Mouse (Mus musculus) heart, embryonic 11.5 days (tissue): Measurements from ENCODE around the gene Tspan12. TPM values are rescaled to one million over a fixed set of nuclear protein-coding genes. Genes with fewer than 3 reads are reported as not detected.

ENCODE experiments used
- ATAC-seq: fragments of 200-750 bp; cut with Nextera tagmentation; replicated peaks from 2 replicates; pipeline ENCODE4 v1.8.0; 2017; ENCODE audit warnings: moderate library complexity; ENCODE audit not compliant: insufficient number of reproducible peaks, low FRiP score, low TSS enrichment
- H3K27ac ChIP-seq: fragments of 300-500 bp; sonication (generic); 2 replicates; pipeline ENCODE4 v1.5.1; 2014; ENCODE audit warnings: mild to moderate bottlenecking, low read depth, low read length
- H3K27me3 ChIP-seq: fragments of 300-500 bp; sonication (generic); 2 replicates; pipeline ENCODE4 v1.6.1; 2014; ENCODE audit warnings: mild to moderate bottlenecking, low read length, mixed read lengths; ENCODE audit not compliant: control insufficient read depth, insufficient read depth
- H3K36me3 ChIP-seq: fragments of 300-500 bp; sonication (generic); 2 replicates; pipeline ENCODE4 v1.6.1; 2014; ENCODE audit warnings: mild to moderate bottlenecking, low read length, moderate library complexity, mixed read lengths; ENCODE audit not compliant: control insufficient read depth, insufficient read depth
- H3K4me1 ChIP-seq: fragments of 300-500 bp; sonication (generic); 2 replicates; pipeline ENCODE4 v1.6.1; 2014; ENCODE audit warnings: low read length; ENCODE audit not compliant: control insufficient read depth, insufficient read depth
- H3K4me2 ChIP-seq: fragments of 300-500 bp; sonication (generic); 2 replicates; pipeline ENCODE4 v1.6.1; 2014; ENCODE audit warnings: mild to moderate bottlenecking, moderate library complexity
- H3K4me3 ChIP-seq: fragments of 300-500 bp; sonication (generic); 2 replicates; pipeline ENCODE4 v1.5.1; 2014; ENCODE audit warnings: low read depth, low read length
- H3K9ac ChIP-seq: fragments of 300-500 bp; sonication (generic); 2 replicates; pipeline ENCODE4 v1.6.1; 2014; ENCODE audit warnings: mild to moderate bottlenecking, low read depth, low read length, moderate library complexity
- H3K9me3 ChIP-seq: fragments of 300-500 bp; sonication (generic); replicated peaks from 2 replicates; pipeline ENCODE4 v1.6.1; 2016; ENCODE audit warnings: low read length; ENCODE audit not compliant: control insufficient read depth
- WGBS: fragments of 180-500 bp; shearing (Covaris S2); extraction: QIAGEN DNeasy Blood & Tissue Kit; methylation state at CpG from one replicate; pipeline ENCODE4 v1.1.7; 2014; ENCODE audit not compliant: insufficient replicate concordance; 5-methylcytosine and 5-hydroxymethylcytosine counted together
- polyA plus RNA-seq: library from polyadenylated mRNA; unstranded; fragments of >200 nt; fragmentation: Nextera tagmentation; extraction: Ambion mirVana; gene quantifications from 2 replicates; pipeline ENCODE4 v1.2.1, GENCODE M21; 2014

The Tspan12 gene
- polyA plus RNA-seq, 1 experiment from 2014 or later: 70.1 TPM

DNA sequence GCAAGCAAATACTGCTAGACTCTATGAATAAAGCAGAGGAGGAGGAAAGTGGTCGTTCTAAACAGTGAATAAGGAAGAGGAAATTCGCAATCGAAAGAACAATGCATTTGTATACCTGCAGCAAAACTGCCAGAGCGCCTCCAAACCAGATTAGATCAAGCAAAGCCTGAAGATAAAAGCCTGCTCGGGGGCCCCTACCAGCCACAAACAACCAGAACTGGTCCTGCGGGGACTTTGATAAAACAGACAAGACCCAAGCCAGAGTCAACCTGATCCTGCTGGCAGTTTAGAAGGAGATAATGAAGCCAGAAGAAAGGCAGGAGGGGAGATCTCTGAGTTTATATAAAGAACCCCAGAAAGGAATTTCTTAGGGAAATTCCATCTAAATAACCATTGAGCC is 65.0 kb downstream of the Tspan12 start:
- Histone ChIP-seq H3K9ac (peak overlapping the region; percentile 46; the same call in 1 of the 2 replicates), H3K27ac (no peak overlapping the region), H3K4me2 (no peak overlapping the region), H3K4me1 (peaks cover 2% of the 10 kb centered on the region; the same call in 1 of the 2 replicates), H3K36me3 (no peaks in the 10 kb centered on the region), H3K27me3 (no peaks in the 10 kb centered on the region), H3K9me3 (no peaks in the 10 kb centered on the region), H3K4me3 (no peak overlapping the region)
- ATAC-seq: no peak
- 34% methylated on average over 6 of the region's 6 CpGs for WGBS

- H3K9ac ChIP-seq: no peak overlapping the region
These were observed 78.0 kb downstream of the Tspan12 start for GRCm38 (mm10) chr6:21774213-21774916.

DNA sequence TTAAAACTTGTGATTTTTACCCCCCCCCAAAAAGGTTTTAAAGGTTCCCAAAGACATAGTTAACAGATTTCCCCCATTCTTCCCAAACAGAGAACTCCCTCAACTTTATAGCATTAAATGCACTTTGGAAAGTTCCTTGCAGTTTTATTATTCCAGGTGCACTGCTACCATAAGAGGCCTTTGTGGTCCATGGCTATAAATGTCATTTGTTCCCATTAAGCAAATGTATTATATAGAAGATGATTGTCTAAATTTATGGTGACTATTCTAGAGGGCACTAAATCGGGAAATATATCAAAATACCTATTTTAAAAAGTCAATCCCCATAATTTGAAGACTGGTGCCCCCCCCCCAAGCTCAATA is 82.9 kb downstream of the Tspan12 start:
- no peak overlapping the region for H3K9ac ChIP-seq
- 71% methylated on average over 1 of the region's 1 CpGs for WGBS
- no peak overlapping the region for H3K27ac ChIP-seq
- H3K4me3 ChIP-seq: no peak overlapping the region
- H3K36me3 ChIP-seq: no peaks in the 10 kb centered on the region
- H3K9me3 ChIP-seq: no peaks in the 10 kb centered on the region
- no peaks in the 10 kb centered on the region for H3K4me1 ChIP-seq
- H3K27me3 ChIP-seq: no peaks in the 10 kb centered on the region
- ATAC-seq: no peak
- no peak overlapping the region for H3K4me2 ChIP-seq

More at GRCm38 (mm10) chr6:21774213-21774916, 78.0 kb downstream of the Tspan12 start:
- H3K36me3 ChIP-seq: no peaks in the 10 kb centered on the region
- no peaks in the 10 kb centered on the region for H3K9me3 ChIP-seq
- no peaks in the 10 kb centered on the region for H3K4me1 ChIP-seq
- no peak overlapping the region for H3K27ac ChIP-seq
- H3K4me2 ChIP-seq: no peak overlapping the region
- WGBS: 79% methylated on average over 7 of the region's 7 CpGs
- H3K27me3 ChIP-seq: no peaks in the 10 kb centered on the region
- ATAC-seq: no peak
- no peak overlapping the region for H3K4me3 ChIP-seq

GRCm38 (mm10) chr6:21768745-21769446 is 83.4 kb downstream of the Tspan12 start:
- Histone ChIP-seq H3K4me2 (no peak overlapping the region), H3K27me3 (no peaks in the 10 kb centered on the region), H3K27ac (no peak overlapping the region), H3K36me3 (no peaks in the 10 kb centered on the region), H3K9me3 (no peaks in the 10 kb centered on the region), H3K4me3 (no peak overlapping the region), H3K4me1 (no peaks in the 10 kb centered on the region), H3K9ac (no peak overlapping the region)
- ATAC-seq: no peak
- WGBS: 77% methylated on average over 9 of the region's 9 CpGs

GRCm38 (mm10) chr6:21767787-21768221 is 84.5 kb downstream of the Tspan12 start:
- no peak for ATAC-seq
- Histone ChIP-seq H3K9me3 (no peaks in the 10 kb centered on the region), H3K9ac (no peak overlapping the region), H3K27me3 (no peaks in the 10 kb centered on the region), H3K36me3 (no peaks in the 10 kb centered on the region), H3K4me1 (no peaks in the 10 kb centered on the region), H3K27ac (no peak overlapping the region), H3K4me3 (no peak overlapping the region), H3K4me2 (no peak overlapping the region)
- WGBS: 84% methylated on average over 12 of the region's 12 CpGs

GRCm38 (mm10) chr6:21747536-21747935 is 104.8 kb downstream of the Tspan12 start:
- 69% methylated on average over 1 of the region's 1 CpGs for WGBS
- Histone ChIP-seq H3K27me3 (no peaks in the 10 kb centered on the region), H3K36me3 (no peaks in the 10 kb centered on the region), H3K4me2 (no peak overlapping the region), H3K9ac (no peak overlapping the region), H3K9me3 (no peaks in the 10 kb centered on the region), H3K4me1 (no peaks in the 10 kb centered on the region), H3K27ac (no peak overlapping the region), H3K4me3 (no peak overlapping the region)
- ATAC-seq: no peak

DNA sequence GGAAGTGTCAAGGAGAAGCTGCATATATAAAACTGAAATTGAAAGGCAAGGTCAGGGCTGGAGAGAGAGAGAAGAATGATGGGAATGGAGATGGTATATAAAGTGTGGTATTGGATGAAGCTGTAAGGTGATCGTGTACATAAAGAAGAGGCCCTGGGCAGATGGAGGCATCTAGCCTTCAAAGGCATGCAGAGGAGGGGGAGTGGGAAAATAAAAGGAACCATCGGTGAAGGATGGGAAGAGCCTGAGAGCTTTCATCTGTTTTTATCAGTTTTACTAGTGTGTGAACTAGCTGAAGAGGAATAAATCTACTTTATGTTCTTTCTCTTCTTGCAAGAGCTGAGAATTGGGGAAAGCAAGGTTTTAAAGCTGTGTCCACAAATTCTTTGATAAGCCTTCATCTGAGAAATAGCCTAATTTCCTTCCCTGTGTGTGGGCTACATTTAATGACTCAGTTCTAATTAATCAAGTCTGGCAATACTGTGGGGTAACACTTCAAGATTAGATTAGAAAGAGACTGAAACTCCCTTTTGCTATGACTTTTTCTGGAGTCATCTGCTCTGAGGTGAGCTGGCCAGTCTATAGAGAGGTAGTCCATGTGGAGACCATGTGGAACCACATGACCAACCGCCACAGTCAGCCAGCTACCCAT is 107.6 kb downstream of the Tspan12 start:
- no peaks in the 10 kb centered on the region for H3K27me3 ChIP-seq
- H3K27ac ChIP-seq: no peak overlapping the region
- ATAC-seq: no peak
- H3K36me3 ChIP-seq: no peaks in the 10 kb centered on the region
- H3K9ac ChIP-seq: no peak overlapping the region
- no peak overlapping the region for H3K4me2 ChIP-seq
- no peaks in the 10 kb centered on the region for H3K4me1 ChIP-seq
- H3K9me3 ChIP-seq: no peaks in the 10 kb centered on the region
- 60% methylated on average over 3 of the region's 3 CpGs for WGBS
- no peak overlapping the region for H3K4me3 ChIP-seq

DNA sequence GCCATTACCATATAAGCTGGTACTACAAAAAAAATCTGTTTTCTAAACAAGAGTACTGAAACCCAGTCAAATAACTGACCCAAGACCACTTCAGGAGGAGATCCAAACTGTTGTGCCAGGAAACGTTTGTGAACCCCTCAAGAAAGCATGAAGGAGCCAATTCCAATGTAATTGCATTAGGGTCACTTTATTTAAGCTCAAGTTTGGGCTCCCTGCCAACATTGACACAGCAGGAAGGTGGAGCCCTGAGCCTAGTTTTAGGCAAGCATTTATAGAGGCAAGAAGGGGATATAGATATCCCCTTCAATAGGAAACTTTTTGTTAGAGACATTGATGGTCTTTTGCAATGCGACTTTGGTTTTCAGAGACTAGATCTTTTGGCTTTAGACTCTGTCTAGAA is 111.7 kb downstream of the Tspan12 start:
- Histone ChIP-seq H3K36me3 (no peaks in the 10 kb centered on the region), H3K27ac (no peak overlapping the region), H3K4me1 (no peaks in the 10 kb centered on the region), H3K9me3 (no peaks in the 10 kb centered on the region), H3K4me3 (no peak overlapping the region), H3K9ac (no peak overlapping the region), H3K4me2 (no peak overlapping the region), H3K27me3 (no peaks in the 10 kb centered on the region)
- no peak for ATAC-seq
- WGBS: 56% methylated on average over 2 of the region's 2 CpGs
